In the genomic region with DNA sequence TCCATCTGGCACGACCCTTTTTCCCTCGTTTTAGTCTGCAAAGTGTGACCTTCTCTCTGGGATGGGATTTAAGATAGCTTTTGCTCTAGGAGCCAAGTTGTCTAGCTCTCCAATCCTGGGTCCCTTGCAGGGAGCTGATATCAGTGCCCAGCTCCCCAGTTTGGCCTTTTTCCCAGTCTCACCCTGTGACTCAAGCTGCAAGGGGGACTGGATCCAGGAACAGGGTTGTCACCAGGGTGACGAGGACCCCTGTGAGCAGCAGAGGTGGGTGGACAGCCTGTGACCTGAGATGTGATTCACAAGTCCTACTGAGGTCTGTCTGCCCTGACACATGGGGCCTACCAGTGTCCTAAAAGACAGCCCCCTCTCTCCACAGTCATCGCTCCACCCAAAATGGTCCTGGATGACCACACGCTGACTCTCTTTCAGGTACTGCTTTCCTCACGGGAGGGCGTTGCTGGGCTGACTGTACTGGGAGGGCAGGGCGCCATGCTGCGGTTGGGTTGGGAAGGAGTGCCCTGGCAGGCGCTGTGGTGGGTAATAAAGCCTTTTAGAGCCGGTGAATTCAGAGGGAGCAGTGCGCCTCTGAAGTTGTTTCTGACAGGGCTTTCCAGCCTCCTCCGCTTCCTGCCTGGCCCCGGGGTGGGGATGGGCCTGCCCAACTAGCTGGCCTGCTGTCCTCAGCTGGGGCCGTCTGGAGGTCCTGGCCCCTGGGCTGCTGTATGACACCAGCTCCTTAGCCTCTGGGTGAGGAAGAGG, we compare ENCODE assay signal across 12 mouse cellular contexts. TPM values are rescaled to one million over a fixed set of nuclear protein-coding genes. Genes with fewer than 3 reads are reported as not detected.
A peak's percentile ranks its signal among the peaks of the same experiment; 100 is the strongest.
DNase-seq lines count a peak whose midpoint lies in the region; ATAC-seq lines count a peak whose summit lies in the region.
"Had no signal": no experiment of that assay in that cellular context is flagged by ENCODE, and none has a peak within 500 bp of the region (broad histone marks: within the 10 kb centered on the region; RNA-seq: fewer than 3 reads in every experiment).

No protein-coding gene starts in this region.

- H3K4me1 ChIP-seq in heart, embryonic 10.5 days, result peaks cover 73% of the 10 kb centered on the region
- H3K4me1 ChIP-seq in limb, embryonic 12.5 days (replicated peaks), result peaks cover 58% of the 10 kb centered on the region

- no peak for DNase-seq in heart, embryonic 10.5 days (ENCODE audit: low spot score)
- no peak for DNase-seq in heart, adult 18-20 months
- DNase-seq in ovary, postnatal 36 days (ENCODE audit: low spot score), result peak; percentile 33
- no peak for DNase-seq in ovary, postnatal 10 days (ENCODE audit: low spot score)
- DNase-seq in layer of hippocampus, adult 18-20 months (ENCODE audit: low spot score in 2 of 2), result no peak
- no peak for DNase-seq in gastrocnemius, postnatal 25 days
- no peak for DNase-seq in retina, postnatal 1 day
- DNase-seq: cerebellum, adult 8-10 months; kidney, adult 2 months; thymus, postnatal 36 days had no signal

- WGBS in heart, embryonic 10.5 days, result 51% methylated on average over 15 of the region's 15 CpGs
- 15% methylated on average over 15 of the region's 15 CpGs for WGBS in limb, embryonic 12.5 days

- H3K27ac ChIP-seq in heart, embryonic 10.5 days, result peak overlapping the region; percentile 84
- peak overlapping the region; percentile 92 for H3K27ac ChIP-seq in limb, embryonic 12.5 days

- H3K27me3 ChIP-seq in heart, embryonic 10.5 days (ENCODE audit: insufficient read depth, poor library complexity, severe bottlenecking), result no peaks in the 10 kb centered on the region
- no peaks in the 10 kb centered on the region for H3K27me3 ChIP-seq in limb, embryonic 12.5 days

- H3K9me3 ChIP-seq in heart, embryonic 10.5 days, result no peaks in the 10 kb centered on the region
- no peaks in the 10 kb centered on the region for H3K9me3 ChIP-seq in limb, embryonic 12.5 days
- H3K9me3 ChIP-seq: G1E had no signal

- H3K36me3 ChIP-seq in heart, embryonic 10.5 days, result peaks cover 50% of the 10 kb centered on the region
- H3K36me3 ChIP-seq in limb, embryonic 12.5 days, result peaks cover 42% of the 10 kb centered on the region

- H3K4me2 ChIP-seq in limb, embryonic 12.5 days, result peak overlapping the region; percentile 39

- peak overlapping the region; percentile 16; the same call in 1 of the 2 replicates for H3K4me3 ChIP-seq in heart, embryonic 10.5 days
- no peak overlapping the region for H3K4me3 ChIP-seq in limb, embryonic 12.5 days (replicated peaks)

- ATAC-seq in limb, embryonic 12.5 days (ENCODE audit: insufficient number of reproducible peaks, insufficient read depth, low FRiP score, low TSS enrichment, low read depth), result no peak

- peak overlapping the region; percentile 45; the same call in 1 of the 2 replicates for H3K9ac ChIP-seq in limb, embryonic 12.5 days (replicated peaks)

RNA-seq across cellular contexts. Expression of gene Cenpx, which starts 9.7 kb away (rescaled TPM):
- polyA plus RNA-seq in heart, embryonic 10.5 days (2016; fragmentation: Nextera tagmentation; extraction: Ambion mirVana), result 124 and 136 TPM in 2 replicates
- 10 to 100 TPM; 32.5 to 34.2 TPM for total RNA-seq in heart, adult 18-20 months (2021)
- polyA plus RNA-seq in limb, embryonic 12.5 days (2016; fragmentation: Nextera tagmentation; extraction: Ambion mirVana), result 131 and 138 TPM in 2 replicates
- 10 to 100 TPM; 15.8 to 18.7 TPM for total RNA-seq in layer of hippocampus, adult 18-20 months (2021)
- 10 to 100 TPM; 25.4 to 32.7 TPM for total RNA-seq in gastrocnemius, postnatal 25 days (2021)

RNA-seq across cellular contexts. Expression of gene Lrrc45, which starts 9.8 kb away (rescaled TPM):
- polyA plus RNA-seq in heart, embryonic 10.5 days (2016; fragmentation: Nextera tagmentation; extraction: Ambion mirVana), result 31.7 and 43.6 TPM in 2 replicates
- 1 to 10 TPM; 3.8 to 4.3 TPM for total RNA-seq in heart, adult 18-20 months (2021)
- 77.9 and 78.4 TPM in 2 replicates for polyA plus RNA-seq in limb, embryonic 12.5 days (2016; fragmentation: Nextera tagmentation; extraction: Ambion mirVana)
- 10 to 100 TPM; 49.1 to 60.5 TPM for total RNA-seq in layer of hippocampus, adult 18-20 months (2021)
- 1 to 10 TPM; 4.0 to 4.3 TPM for total RNA-seq in gastrocnemius, postnatal 25 days (2021)

RNA-seq across cellular contexts. Expression of gene Rac3, which starts 17.4 kb away (rescaled TPM):
- polyA plus RNA-seq in heart, embryonic 10.5 days (2016; fragmentation: Nextera tagmentation; extraction: Ambion mirVana), result 6.9 and 13.8 TPM in 2 replicates
- total RNA-seq in heart, adult 18-20 months (2021), result 1 to 10 TPM; 1.1 to 1.3 TPM
- polyA plus RNA-seq in limb, embryonic 12.5 days (2016; fragmentation: Nextera tagmentation; extraction: Ambion mirVana), result 48.5 and 51.2 TPM in 2 replicates
- total RNA-seq in layer of hippocampus, adult 18-20 months (2021), result 10 to 100 TPM; 32.0 to 40.0 TPM
- 1 to 10 TPM; 1.2 TPM for total RNA-seq in gastrocnemius, postnatal 25 days (2021)

RNA-seq across cellular contexts. Expression of gene Dcxr, which starts 23.2 kb away (rescaled TPM):
- polyA plus RNA-seq in heart, embryonic 10.5 days (2016; fragmentation: Nextera tagmentation; extraction: Ambion mirVana), result 8.8 and 10.6 TPM in 2 replicates
- total RNA-seq in heart, adult 18-20 months (2021), result 10 to 100 TPM; 16.6 to 16.7 TPM
- polyA plus RNA-seq in limb, embryonic 12.5 days (2016; fragmentation: Nextera tagmentation; extraction: Ambion mirVana), result 14.8 and 17.8 TPM in 2 replicates
- total RNA-seq in layer of hippocampus, adult 18-20 months (2021), result 10 to 100 TPM; 12.3 to 13.6 TPM
- total RNA-seq in gastrocnemius, postnatal 25 days (2021), result 1 to 10 TPM; 5.8 to 6.0 TPM

RNA-seq across cellular contexts. Expression of gene Cbr2, which starts 28.0 kb away (rescaled TPM):
- 1.1 and 1.3 TPM in 2 replicates for polyA plus RNA-seq in heart, embryonic 10.5 days (2016; fragmentation: Nextera tagmentation; extraction: Ambion mirVana)
- 10 to 100 TPM; 20.9 to 82.2 TPM for total RNA-seq in heart, adult 18-20 months (2021)
- polyA plus RNA-seq in limb, embryonic 12.5 days (2016; fragmentation: Nextera tagmentation; extraction: Ambion mirVana), result 4.6 and 7.2 TPM in 2 replicates
- 1 to 10 TPM; 1.2 to 1.7 TPM for total RNA-seq in layer of hippocampus, adult 18-20 months (2021)
- total RNA-seq in gastrocnemius, postnatal 25 days (2021), result 10 to 100 TPM in 1 of 2 experiments, 1 to 10 TPM in 1; 9.6 to 16.9 TPM
- total RNA-seq: G1E had no signal
- polyA plus RNA-seq: G1E had no signal

Comparison
In these comparisons a context has a peak if more than half of its experiments do, and no peak if none do; other contexts are left out.
1. RNA of gene Lrrc45, which starts 9.8 kb away (total RNA-seq): 49.1 to 60.5 TPM in layer of hippocampus, adult 18-20 months; 4.0 to 4.3 TPM in gastrocnemius, postnatal 25 days and 3.8 to 4.3 TPM in heart, adult 18-20 months; every median in the first group is over 4 times any median in the second.
2. RNA of gene Rac3, which starts 17.4 kb away (total RNA-seq): 32.0 to 40.0 TPM in layer of hippocampus, adult 18-20 months; 1.1 to 1.3 TPM in heart, adult 18-20 months and 1.2 TPM in gastrocnemius, postnatal 25 days; every median in the first group is over 10 times any median in the second.